Mouse (Mus musculus) left cerebral cortex, adult 11 months (tissue): Measurements from ENCODE around the gene Isca2.

Source experiments
- DNase-seq: peaks from one replicate; pipeline ENCODE4 v3.0.0; 2022; ENCODE audit warnings: low spot score

Gene Isca2

DNA sequence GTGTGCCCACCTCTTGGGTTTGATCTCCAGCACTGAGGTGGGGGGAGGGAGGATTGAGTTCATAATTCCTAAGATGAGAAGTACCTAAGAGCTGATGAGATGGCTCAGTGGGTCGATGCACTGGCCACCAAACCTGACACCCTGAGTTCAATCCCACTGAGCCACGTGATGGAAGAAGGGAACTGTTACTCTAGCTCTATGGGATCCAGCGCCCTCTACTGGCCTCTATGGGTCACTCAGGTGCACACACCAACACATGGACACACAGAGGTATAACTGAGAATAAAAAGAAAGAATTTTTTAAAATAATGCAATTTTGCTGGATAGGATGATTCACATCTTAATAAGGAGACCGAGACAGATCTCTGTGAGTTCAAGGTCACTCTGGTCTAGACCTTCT, 45.4 kb downstream of the Isca2 start:
- DNase-seq: no peak

DNA sequence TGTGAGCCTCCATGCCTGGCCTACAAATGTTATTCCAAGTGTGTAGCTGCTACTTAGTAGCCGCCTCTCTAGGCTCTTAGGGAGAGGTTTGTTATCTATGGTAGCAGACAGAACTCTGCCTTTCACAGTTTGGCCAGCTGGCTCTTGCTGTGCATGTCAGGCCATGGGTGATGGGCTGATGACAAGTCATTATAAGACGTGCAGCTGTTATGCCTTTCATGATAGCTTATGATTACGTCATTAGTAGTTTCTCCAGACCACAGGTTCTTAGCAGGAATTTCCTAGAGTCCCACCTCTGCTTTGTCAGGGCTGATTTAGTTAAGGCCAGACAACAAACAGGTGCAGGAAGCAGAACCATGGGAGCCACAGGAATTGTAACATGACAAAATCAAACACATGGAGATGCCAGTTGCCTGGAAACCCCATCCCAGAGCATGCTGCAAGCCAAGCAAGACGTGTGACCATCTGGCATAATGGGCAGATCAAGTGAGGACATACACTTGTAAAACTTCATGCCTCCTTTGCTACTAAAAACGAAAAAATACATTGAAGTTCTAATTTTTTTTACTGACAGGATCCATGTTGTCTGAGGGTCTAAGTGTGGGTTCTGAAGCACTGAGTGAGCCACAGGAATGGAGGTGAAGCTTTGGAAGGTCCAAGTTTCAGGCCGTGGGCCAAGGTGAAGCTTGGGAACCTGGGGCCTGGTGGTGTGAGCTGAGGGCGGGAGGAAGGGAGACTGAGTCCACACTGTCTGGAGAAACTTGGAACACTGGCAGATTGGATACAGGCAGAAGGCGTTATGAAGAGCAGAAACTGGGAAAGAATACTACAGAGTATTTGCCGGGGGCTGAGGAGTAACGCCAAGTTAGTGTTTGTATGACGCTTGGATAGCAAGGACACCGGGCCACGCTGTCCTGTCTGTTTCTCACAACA, 46.5 kb downstream of the Isca2 start:
- DNase-seq: peak; percentile 12

DNA sequence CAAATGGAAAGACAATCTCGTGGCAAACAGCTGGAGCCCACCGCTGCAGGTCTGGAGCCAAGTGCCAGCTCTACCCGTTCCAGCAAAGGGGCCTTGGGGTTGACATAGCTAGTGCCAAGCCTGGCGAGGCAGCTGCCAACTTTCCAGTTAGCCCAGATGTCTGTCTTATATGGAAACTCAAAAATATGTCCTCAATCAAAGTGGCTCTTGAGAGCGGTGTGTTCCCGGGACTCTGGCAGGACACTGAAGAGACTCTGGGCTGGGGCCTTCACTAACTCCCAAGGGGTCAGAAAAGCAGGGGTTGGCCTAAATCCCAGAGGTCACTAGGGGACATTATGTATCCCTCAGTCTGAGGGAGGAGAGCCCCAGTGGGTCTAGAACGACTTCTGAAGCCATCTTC, 50.5 kb downstream of the Isca2 start:
- DNase-seq: no peak

DNA sequence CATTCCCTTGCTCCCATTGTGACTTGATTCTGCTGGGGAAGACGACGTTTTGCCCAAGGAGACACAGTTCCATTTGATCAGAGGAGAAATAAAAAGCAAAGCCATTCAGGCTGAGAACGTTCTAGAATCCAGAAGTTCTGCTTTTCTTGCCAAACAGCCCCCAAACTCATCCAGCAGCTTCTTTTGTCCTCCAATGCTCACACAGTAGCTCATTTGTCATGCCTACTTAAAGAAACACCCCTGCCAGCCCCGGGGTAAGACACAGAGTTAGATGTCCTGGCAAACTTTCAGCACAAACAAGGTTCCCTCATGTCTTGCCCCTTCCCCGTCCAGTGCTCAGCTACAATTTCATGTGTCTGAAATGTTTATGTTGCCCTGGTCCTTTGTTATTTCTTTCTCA, 51.2 kb downstream of the Isca2 start:
- DNase-seq: no peak
